Mouse (Mus musculus) inflammation-experienced regulatory T-cells, adult 6 months (primary cell): ENCODE measurements around the gene Trnt1. TPM values are rescaled to one million over a fixed set of nuclear protein-coding genes. Genes with fewer than 3 reads are reported as not detected.
A peak's percentile ranks its signal among the peaks of the same experiment; 100 is the strongest.

Experiments
- ATAC-seq: one replicate; pipeline ENCODE4 v1.8.0; 2017
- polyA plus RNA-seq, 3 experiments: library from polyadenylated mRNA; unstranded; fragments of 100-300 nt; shearing (Covaris generic); gene quantifications; one replicate each; pipeline ENCODE4 v1.2.1; 2017

Trnt1 gene
- polyA plus RNA-seq: 100 to 1,000 TPM in 1 of 3 experiments, 10 to 100 TPM in 2; 94.0 to 106 (median 99.2) TPM

- peak; percentile 99 for ATAC-seq
Measured at GRCm38 (mm10) chr6:106768640-106769289, at the start of gene Trnt1. Gene Trnt1, plus strand, starts transcription at chr6:106769120.

GRCm38 (mm10) chr6:106725642-106726041 is 43.3 kb upstream of the Trnt1 start:
- no peak for ATAC-seq

GRCm38 (mm10) chr6:106726078-106726477 is 42.8 kb upstream of the Trnt1 start:
- ATAC-seq: no peak

- no peak for ATAC-seq
Measured at GRCm38 (mm10) chr6:106727703-106728102, 41.2 kb upstream of the Trnt1 start.

- ATAC-seq: no peak
Measured at GRCm38 (mm10) chr6:106729682-106730314, 39.1 kb upstream of the Trnt1 start.

- ATAC-seq: no peak
Measured at GRCm38 (mm10) chr6:106732563-106732962, 36.4 kb upstream of the Trnt1 start.

GRCm38 (mm10) chr6:106738229-106738628 is 30.7 kb upstream of the Trnt1 start:
- ATAC-seq: no peak

GRCm38 (mm10) chr6:106740244-106740825 is 28.6 kb upstream of the Trnt1 start:
- ATAC-seq: no peak

- ATAC-seq: no peak
Measured at GRCm38 (mm10) chr6:106743556-106744233, 25.2 kb upstream of the Trnt1 start.

- ATAC-seq: no peak
Measured at GRCm38 (mm10) chr6:106745673-106746394, 23.1 kb upstream of the Trnt1 start.

- no peak for ATAC-seq
Measured at GRCm38 (mm10) chr6:106747251-106747650, 21.7 kb upstream of the Trnt1 start.

- ATAC-seq: no peak
Measured at GRCm38 (mm10) chr6:106747804-106748203, 21.1 kb upstream of the Trnt1 start.

GRCm38 (mm10) chr6:106748887-106749388 is 20.0 kb upstream of the Trnt1 start, which contains the start of gene Il5ra:
Gene Il5ra, minus strand, starts transcription at chr6:106749037.
- ATAC-seq: no peak

GRCm38 (mm10) chr6:106750291-106750690 is 18.6 kb upstream of the Trnt1 start:
- no peak for ATAC-seq

- ATAC-seq: no peak
Measured at GRCm38 (mm10) chr6:106758299-106758698, 10.6 kb upstream of the Trnt1 start.

GRCm38 (mm10) chr6:106760473-106761218 is 8.3 kb upstream of the Trnt1 start:
- no peak for ATAC-seq

GRCm38 (mm10) chr6:106761486-106761885 is 7.4 kb upstream of the Trnt1 start:
- ATAC-seq: no peak

- ATAC-seq: no peak
Measured at GRCm38 (mm10) chr6:106765892-106766291, 3.0 kb upstream of the Trnt1 start.

- ATAC-seq: no peak
Measured at GRCm38 (mm10) chr6:106766774-106767173, 2.1 kb upstream of the Trnt1 start.

GRCm38 (mm10) chr6:106769290-106769866 is 458 bp downstream of the Trnt1 start:
- ATAC-seq: peak; percentile 30

GRCm38 (mm10) chr6:106770046-106770445 is 1.1 kb downstream of the Trnt1 start:
- no peak for ATAC-seq
